Mouse (Mus musculus) limb, embryonic 14.5 days (tissue): ENCODE results near the gene Il3ra. TPM values are rescaled to one million over a fixed set of nuclear protein-coding genes. Genes with fewer than 3 reads are reported as not detected.

ENCODE experiments used
- ATAC-seq: fragments of 200-750 bp; cut with Nextera tagmentation; 2 replicates; pipeline ENCODE4 v1.8.0; 2017; ENCODE audit warnings: low read depth, moderate number of reproducible peaks, moderate TSS enrichment; ENCODE audit not compliant: low FRiP score
- DNase-seq: peaks from one replicate; pipeline ENCODE4 v3.0.0-alpha.2; 2015; ENCODE audit warnings: low spot score
- H3K27ac ChIP-seq: fragments of 300-500 bp; sonication (generic); replicated peaks from 2 replicates; pipeline ENCODE4 v1.5.1; 2014; ENCODE audit warnings: low read depth, mild to moderate bottlenecking, low read length, moderate library complexity, mixed read lengths
- H3K27me3 ChIP-seq: fragments of 300-500 bp; sonication (generic); 2 replicates; pipeline ENCODE4 v1.6.1; 2014; ENCODE audit warnings: low read length, mixed read lengths; ENCODE audit not compliant: control insufficient read depth, insufficient read depth
- H3K36me3 ChIP-seq: fragments of 300-500 bp; sonication (generic); 2 replicates; pipeline ENCODE4 v1.6.1; 2014; ENCODE audit warnings: mild to moderate bottlenecking, low read length, moderate library complexity, mixed read lengths; ENCODE audit not compliant: control insufficient read depth, insufficient read depth
- H3K4me1 ChIP-seq: fragments of 300-500 bp; sonication (generic); 2 replicates; pipeline ENCODE4 v1.6.1; 2014; ENCODE audit warnings: antibody characterized with exemption, low read length, mixed read lengths; ENCODE audit not compliant: control insufficient read depth, insufficient read depth
- H3K4me2 ChIP-seq: fragments of 300-500 bp; sonication (generic); replicated peaks from 2 replicates; pipeline ENCODE4 v1.6.1; 2014; ENCODE audit warnings: low read depth, mild to moderate bottlenecking, low read length, moderate library complexity; ENCODE audit not compliant: severe bottlenecking
- H3K4me3 ChIP-seq: fragments of 300-500 bp; sonication (generic); replicated peaks from 2 replicates; pipeline ENCODE4 v1.5.1; 2014; ENCODE audit warnings: low read length
- H3K9ac ChIP-seq: fragments of 300-500 bp; sonication (generic); 2 replicates; pipeline ENCODE4 v1.6.1; 2014; ENCODE audit warnings: mild to moderate bottlenecking, low read depth, low read length, moderate library complexity; ENCODE audit not compliant: severe bottlenecking
- H3K9me3 ChIP-seq: fragments of 300-500 bp; sonication (generic); 2 replicates; pipeline ENCODE4 v1.6.1; 2016; ENCODE audit warnings: low read length; ENCODE audit not compliant: control insufficient read depth
- POLR2A ChIP-seq: fragments of 200-500 bp; IDR thresholded peaks from 2 replicates; pipeline ENCODE4 v1.8.0; 2012; ENCODE audit warnings: inconsistent platforms, mild to moderate bottlenecking, moderate library complexity, borderline replicate concordance; ENCODE audit not compliant: insufficient read depth, insufficient read length; ENCODE audit errors: extremely low read depth
- WGBS: fragments of 180-500 bp; shearing (Covaris S2); extraction: QIAGEN DNeasy Blood & Tissue Kit; methylation state at CpG from one replicate; pipeline ENCODE4 v1.1.7; 2014; 5-methylcytosine and 5-hydroxymethylcytosine counted together
- polyA plus RNA-seq, 2 experiments: library from polyadenylated mRNA; depleted of rRNA in 1 of 2; stranded (reverse) in 1 of 2; unstranded in 1 of 2; fragments of >200 nt; fragmentation: Nextera tagmentation in 1 of 2; extraction: Ambion mirVana in 1 of 2; gene quantifications; 2 replicates each; pipeline versions ENCODE4 v1.2.1 to v1.2.3; 2012 to 2014

Il3ra gene
- polyA plus RNA-seq, 2 experiments, result 6.0 to 35.5 TPM

DNA sequence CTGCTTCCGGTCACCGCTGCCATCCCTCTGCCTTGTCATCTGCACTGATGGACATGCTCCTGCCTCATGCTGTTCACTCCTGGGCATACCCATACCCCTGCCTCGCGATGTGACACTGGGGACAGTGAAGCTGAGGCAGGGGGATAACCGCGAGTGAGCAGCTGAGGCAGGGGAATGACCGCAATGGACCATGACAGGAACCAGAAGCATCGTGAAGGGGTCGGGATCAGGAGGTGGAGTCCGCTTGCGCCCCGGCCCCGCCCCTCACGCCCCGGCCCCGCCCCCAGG, 682 bp downstream of the Il3ra start:
- Histone ChIP-seq H3K9me3 (peaks cover 52% of the 10 kb centered on the region), H3K36me3 (no peaks in the 10 kb centered on the region), H3K9ac (peak overlapping the region; percentile 66), H3K4me2 (peak overlapping the region; percentile 85), H3K4me1 (no peaks in the 10 kb centered on the region), H3K4me3 (peak overlapping the region; percentile 65), H3K27me3 (no peaks in the 10 kb centered on the region), H3K27ac (0 out of 2 replicates have a peak overlapping the region, but pooled peaks have one; percentile 70)
- 31% methylated on average over 7 of the region's 16 CpGs for WGBS
- ATAC-seq (no peak), DNase-seq (no peak)
- no peak for TF ChIP-seq POLR2A

DNA sequence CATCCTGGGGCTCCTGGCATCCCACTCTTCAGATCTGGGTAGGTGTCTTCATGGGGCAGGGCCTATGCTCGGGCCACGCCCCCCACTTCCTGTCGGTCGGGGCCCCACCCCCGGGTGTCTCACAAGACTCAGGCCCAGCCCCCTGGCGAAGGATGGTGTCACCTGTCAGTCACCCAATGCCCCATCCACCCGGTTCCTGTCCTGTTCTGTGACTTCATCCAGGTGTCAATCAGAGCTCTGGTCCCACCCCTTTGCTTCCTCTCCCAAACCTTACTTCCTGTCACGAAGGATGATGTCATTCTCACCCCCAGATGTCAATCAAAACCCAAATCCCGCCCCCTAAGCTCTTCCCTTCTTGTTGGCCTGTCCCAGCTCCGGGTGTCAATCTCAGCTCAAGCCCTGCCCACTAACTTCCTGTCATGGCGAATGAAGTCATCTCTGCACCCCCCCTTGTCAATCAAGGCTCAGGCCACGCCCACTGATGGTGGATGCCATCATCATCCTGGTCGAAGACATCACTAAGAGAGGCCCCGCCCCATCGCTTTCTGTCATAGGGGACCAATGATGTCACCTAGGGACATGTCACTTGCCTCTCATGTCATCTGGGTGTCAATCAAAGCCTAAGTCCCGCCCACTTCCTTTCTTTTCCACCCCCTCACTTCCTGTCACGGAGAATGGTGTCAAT, 1.2 kb downstream of the Il3ra start:
- no peak for TF ChIP-seq POLR2A
- Histone ChIP-seq H3K36me3 (no peaks in the 10 kb centered on the region), H3K4me3 (no peak overlapping the region), H3K27ac (no peak overlapping the region), H3K4me2 (no peak overlapping the region), H3K4me1 (no peaks in the 10 kb centered on the region), H3K9ac (no peak overlapping the region), H3K9me3 (peaks cover 57% of the 10 kb centered on the region), H3K27me3 (no peaks in the 10 kb centered on the region)
- ATAC-seq, result no peak
- no peak for DNase-seq
- 91% methylated on average over 12 of the region's 17 CpGs for WGBS

DNA sequence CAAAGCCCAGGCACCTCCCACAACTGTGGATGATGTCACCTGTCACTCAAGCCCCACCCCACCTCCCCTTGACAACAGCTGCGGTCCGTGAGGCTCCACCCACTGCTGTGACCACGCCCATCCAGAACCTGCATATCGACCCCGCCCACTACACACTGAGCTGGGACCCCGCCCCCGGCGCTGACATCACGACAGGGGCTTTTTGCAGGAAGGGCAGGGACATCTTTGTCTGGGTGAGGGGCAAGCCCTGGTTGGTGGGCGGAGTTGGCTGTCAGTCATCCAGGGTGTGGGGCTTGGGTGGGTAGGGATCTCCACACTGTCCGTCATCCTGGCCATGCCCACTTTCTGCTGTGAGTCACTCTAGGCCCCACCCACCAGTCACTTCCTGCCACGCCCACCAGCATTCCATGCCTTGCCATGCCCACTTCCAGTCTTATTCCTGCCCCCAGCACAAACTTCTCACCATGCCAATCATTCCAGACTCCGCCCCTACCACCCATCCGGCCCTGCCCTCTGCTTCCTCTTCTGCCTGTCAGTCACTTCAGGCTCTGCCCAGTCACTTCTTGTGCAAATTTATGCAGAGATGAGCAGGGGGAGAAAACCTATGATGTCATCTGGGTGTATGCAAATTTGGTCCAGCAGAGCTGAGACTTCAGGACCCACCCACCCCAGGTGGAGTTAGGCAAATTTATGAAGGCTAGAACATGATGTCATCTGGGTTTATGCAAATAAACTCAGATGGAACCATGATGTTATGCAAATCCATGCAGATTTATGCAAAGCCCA, 2.0 kb downstream of the Il3ra start:
- DNase-seq (no peak), ATAC-seq (no peak)
- TF ChIP-seq POLR2A, result no peak
- Histone ChIP-seq H3K36me3 (no peaks in the 10 kb centered on the region), H3K27ac (no peak overlapping the region), H3K9ac (no peak overlapping the region), H3K4me1 (no peaks in the 10 kb centered on the region), H3K9me3 (peaks cover 57% of the 10 kb centered on the region), H3K4me3 (no peak overlapping the region), H3K4me2 (no peak overlapping the region), H3K27me3 (no peaks in the 10 kb centered on the region)
- WGBS, result 96% methylated on average over 14 of the region's 14 CpGs

DNA sequence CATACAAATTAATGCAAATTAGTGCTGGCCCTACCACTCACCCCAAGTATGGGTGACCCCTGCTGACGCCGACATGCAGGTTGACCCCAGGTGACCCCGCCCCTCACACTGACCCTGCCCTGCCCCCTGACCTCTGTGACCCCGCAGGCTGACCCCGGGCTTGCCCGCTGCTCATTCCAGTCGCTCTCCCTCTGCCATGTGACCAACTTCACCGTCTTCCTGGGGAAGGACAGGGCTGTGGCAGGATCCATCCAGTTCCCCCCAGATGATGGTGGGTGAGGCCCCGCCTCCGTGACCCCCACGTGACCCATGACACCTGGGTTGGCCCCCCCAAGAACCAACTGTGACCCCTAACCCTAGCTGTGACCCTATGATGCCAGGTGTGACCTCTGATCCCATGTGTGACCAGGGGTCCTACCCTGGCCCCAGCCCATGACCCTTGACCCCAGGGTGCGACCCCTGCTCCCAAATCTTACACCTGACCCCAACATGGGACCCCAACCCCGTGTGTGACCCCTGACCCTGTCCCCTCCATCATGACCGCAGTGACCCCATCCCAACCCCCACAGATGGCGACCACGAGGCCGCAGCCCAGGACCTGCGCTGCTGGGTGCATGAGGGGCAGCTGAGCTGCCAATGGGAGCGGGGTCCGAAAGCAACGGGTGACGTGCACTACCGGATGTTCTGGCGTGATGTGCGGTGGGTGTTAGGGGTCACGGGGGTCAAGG, 2.8 kb downstream of the Il3ra start:
- H3K9ac ChIP-seq, result no peak overlapping the region
- no peaks in the 10 kb centered on the region for H3K36me3 ChIP-seq
- ATAC-seq (no peak), DNase-seq (no peak)
- no peaks in the 10 kb centered on the region for H3K4me1 ChIP-seq
- no peak overlapping the region for H3K27ac ChIP-seq
- no peak overlapping the region for H3K4me3 ChIP-seq
- peaks cover 58% of the 10 kb centered on the region for H3K9me3 ChIP-seq
- no peaks in the 10 kb centered on the region for H3K27me3 ChIP-seq
- 97% methylated on average over 26 of the region's 26 CpGs for WGBS
- no peak for TF ChIP-seq POLR2A
- no peak overlapping the region for H3K4me2 ChIP-seq

DNA sequence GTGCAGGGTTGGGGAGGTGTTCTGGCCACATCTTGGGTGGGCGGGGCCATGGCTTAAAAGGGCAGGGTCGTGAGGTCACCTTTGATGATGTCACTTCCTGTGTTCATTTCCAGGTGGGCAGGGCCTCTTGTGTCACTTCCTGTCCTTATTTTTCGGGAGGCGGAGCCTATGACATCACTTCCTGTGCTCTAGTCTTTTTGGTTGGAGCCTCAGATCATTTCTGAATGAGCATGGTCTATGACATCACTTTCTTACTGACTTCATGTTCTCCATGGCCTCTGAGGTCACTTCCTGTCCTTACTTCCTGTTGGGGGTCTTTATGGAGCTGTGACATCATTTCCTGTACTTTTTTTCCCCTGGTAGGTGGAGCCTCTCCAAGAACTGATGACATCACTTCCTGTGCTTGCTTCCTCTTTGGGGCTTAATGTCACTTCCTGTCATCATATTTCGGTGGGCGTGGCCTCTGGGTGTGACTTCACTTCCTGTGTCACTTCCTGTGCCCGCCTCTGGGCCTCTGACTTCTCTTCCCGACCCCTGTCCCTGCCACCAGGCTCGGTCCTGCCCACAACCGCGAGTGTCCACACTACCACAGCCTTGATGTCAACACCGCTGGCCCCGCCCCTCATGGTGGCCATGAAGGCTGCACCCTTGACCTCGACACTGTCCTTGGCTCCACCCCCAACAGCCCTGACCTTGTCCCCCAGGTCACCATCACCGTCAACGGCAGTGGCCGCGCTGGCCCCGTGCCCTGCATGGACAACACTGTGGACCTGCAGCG, 3.6 kb downstream of the Il3ra start:
- H3K36me3 ChIP-seq, result no peaks in the 10 kb centered on the region
- no peak for ATAC-seq
- H3K4me2 ChIP-seq, result no peak overlapping the region
- H3K9me3 ChIP-seq, result peaks cover 64% of the 10 kb centered on the region
- H3K4me3 ChIP-seq, result no peak overlapping the region
- no peaks in the 10 kb centered on the region for H3K4me1 ChIP-seq
- WGBS, result 96% methylated on average over 20 of the region's 20 CpGs
- H3K9ac ChIP-seq, result no peak overlapping the region
- no peak overlapping the region for H3K27ac ChIP-seq
- no peaks in the 10 kb centered on the region for H3K27me3 ChIP-seq
- no peak for TF ChIP-seq POLR2A
- DNase-seq, result no peak
